Mouse (Mus musculus): Measurements from ENCODE around the gene Mboat2. TPM values are rescaled to one million over a fixed set of nuclear protein-coding genes. Genes with fewer than 3 reads are reported as not detected.

Mboat2 gene
- total and polyA plus RNA-seq, 3 experiments: 3.8 to 12.3 (median 8.4) TPM

DNA sequence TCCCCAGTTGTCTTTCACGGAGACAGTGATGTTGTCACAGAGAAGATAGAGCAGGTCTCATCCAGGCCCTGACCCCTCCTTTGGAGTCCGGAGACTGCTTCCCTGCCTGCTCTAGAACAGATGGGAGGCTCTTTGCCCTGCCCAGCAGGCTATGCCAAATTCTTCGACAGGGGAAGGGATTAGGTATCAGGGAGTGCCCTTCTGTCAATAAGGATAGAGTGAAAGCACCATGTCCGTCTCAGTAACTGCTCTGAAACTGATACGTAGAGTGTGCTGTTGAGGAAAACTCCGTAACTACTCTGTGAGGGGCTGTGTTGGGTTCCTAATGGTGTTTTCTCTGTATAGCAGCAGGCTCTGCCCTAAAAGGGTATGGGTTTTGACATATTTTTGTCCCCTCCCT, 101.4 kb downstream of the Mboat2 start:
- DNase-seq: no peak
- H3K9ac ChIP-seq (ENCODE audit: low read depth, low read length): no peak overlapping the region
- no peaks in the 10 kb centered on the region for H3K36me3 ChIP-seq (ENCODE audit: control insufficient read depth, insufficient read depth, low read length)
- 85% methylated on average over 6 of the region's 6 CpGs for WGBS
- TF ChIP-seq POLR2A (IDR thresholded peaks at IDR 0.05; ENCODE audit: insufficient read depth, low read depth, low read length): no peak
- TF ChIP-seq EP300 (IDR thresholded peaks at IDR 0.05; ENCODE audit: insufficient read depth, low read depth, low read length): no peak
- TF ChIP-seq CTCF (IDR thresholded peaks at IDR 0.05): no peak
- H3K4me1 ChIP-seq (ENCODE audit: control insufficient read depth, insufficient read depth, low read length): peaks cover 1% of the 10 kb centered on the region; the same call in 1 of the 2 replicates
- intact Hi-C loops (cut with DNase I): no loop called here
- H3K27me3 ChIP-seq (ENCODE audit: control insufficient read depth, insufficient read depth, low read length): no peaks in the 10 kb centered on the region
- H3K79me2 ChIP-seq (replicated peaks; ENCODE audit: control insufficient read depth, insufficient read depth, low read length): no peaks in the 10 kb centered on the region
- no peak overlapping the region for H3K27ac ChIP-seq
- no peak overlapping the region for H3K4me3 ChIP-seq

DNA sequence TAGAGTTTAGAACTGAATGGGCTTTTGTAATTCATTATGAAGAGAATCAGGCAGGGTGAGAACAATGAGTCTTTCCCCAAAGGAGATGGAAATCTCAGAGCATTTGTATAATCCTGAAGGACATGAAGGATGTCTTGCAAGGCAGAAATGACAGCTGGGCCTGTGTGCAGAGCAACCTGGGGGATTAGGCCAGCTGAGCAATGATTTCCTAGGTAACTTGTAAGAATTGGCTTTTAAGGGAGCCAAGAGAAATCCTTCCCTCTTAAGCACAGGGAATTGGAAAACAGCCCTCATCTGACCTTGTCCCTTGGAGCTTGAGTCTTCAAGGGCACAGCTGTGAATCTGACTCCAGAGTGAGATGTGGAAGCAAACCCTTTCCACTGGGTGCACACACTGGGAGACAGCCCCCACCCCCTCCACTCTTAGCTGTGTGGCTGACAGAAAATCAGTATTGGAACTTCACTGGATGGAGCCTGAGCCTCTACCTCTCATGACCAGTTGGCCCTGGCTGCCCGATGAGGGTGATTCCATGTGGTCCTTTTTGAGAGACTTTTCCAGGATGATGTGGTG, 102.6 kb downstream of the Mboat2 start:
- no peak for TF ChIP-seq POLR2A (IDR thresholded peaks at IDR 0.05; ENCODE audit: insufficient read depth, low read depth, low read length)
- TF ChIP-seq EP300 (IDR thresholded peaks at IDR 0.05; ENCODE audit: insufficient read depth, low read depth, low read length): no peak
- WGBS: 92% methylated on average over 1 of the region's 1 CpGs

GRCm38 (mm10) chr12:24933996-24934395, 103.3 kb downstream of the Mboat2 start:
- no peaks in the 10 kb centered on the region for H3K36me3 ChIP-seq (ENCODE audit: control insufficient read depth, insufficient read depth, low read length)
- TF ChIP-seq CTCF (IDR thresholded peaks at IDR 0.05): no peak
- no peak for TF ChIP-seq EP300 (IDR thresholded peaks at IDR 0.05; ENCODE audit: insufficient read depth, low read depth, low read length)
- TF ChIP-seq POLR2A (IDR thresholded peaks at IDR 0.05; ENCODE audit: insufficient read depth, low read depth, low read length): no peak
- intact Hi-C loops (cut with DNase I): no loop called here
- H3K27me3 ChIP-seq (ENCODE audit: control insufficient read depth, insufficient read depth, low read length): no peaks in the 10 kb centered on the region
- no peaks in the 10 kb centered on the region for H3K4me1 ChIP-seq (ENCODE audit: control insufficient read depth, insufficient read depth, low read length)
- no peak overlapping the region for H3K27ac ChIP-seq
- no peak overlapping the region for H3K4me3 ChIP-seq
- 82% methylated on average over 3 of the region's 3 CpGs for WGBS
- H3K9ac ChIP-seq (ENCODE audit: low read depth, low read length): no peak overlapping the region
- no peak for DNase-seq
- H3K79me2 ChIP-seq (replicated peaks; ENCODE audit: control insufficient read depth, insufficient read depth, low read length): no peaks in the 10 kb centered on the region

More for the DNA sequence above, 102.6 kb downstream of the Mboat2 start:
- Histone ChIP-seq H3K27ac (no peak overlapping the region), H3K36me3 (ENCODE audit: control insufficient read depth, insufficient read depth, low read length) (no peaks in the 10 kb centered on the region), H3K4me1 (ENCODE audit: control insufficient read depth, insufficient read depth, low read length) (peaks cover 1% of the 10 kb centered on the region; the same call in 1 of the 2 replicates), H3K27me3 (ENCODE audit: control insufficient read depth, insufficient read depth, low read length) (no peaks in the 10 kb centered on the region), H3K9ac (ENCODE audit: low read depth, low read length) (no peak overlapping the region), H3K79me2 (replicated peaks; ENCODE audit: control insufficient read depth, insufficient read depth, low read length) (no peaks in the 10 kb centered on the region), H3K4me3 (no peak overlapping the region)
- no peak for DNase-seq
- intact Hi-C loops (cut with DNase I): no loop called here

DNA sequence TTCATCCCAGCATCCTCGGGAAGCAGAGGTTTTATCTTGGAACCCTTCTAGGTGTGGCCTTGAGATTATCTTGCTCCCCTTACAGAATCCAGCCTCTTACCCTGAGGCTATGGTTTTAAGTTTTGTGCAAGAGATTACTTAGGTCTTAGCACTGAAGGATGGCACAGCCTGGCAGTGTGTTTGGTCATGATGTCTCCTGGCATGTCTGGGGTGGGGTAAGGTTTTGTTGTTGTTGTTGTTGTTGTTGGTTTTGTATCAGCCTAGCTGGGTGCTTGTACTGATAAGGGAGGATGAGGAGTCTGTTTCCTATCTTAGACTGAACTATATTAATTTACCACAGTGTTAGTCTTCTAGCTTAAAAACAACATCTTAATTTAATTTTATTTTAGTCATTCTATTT, 105.6 kb downstream of the Mboat2 start:
- no peak for DNase-seq

DNA sequence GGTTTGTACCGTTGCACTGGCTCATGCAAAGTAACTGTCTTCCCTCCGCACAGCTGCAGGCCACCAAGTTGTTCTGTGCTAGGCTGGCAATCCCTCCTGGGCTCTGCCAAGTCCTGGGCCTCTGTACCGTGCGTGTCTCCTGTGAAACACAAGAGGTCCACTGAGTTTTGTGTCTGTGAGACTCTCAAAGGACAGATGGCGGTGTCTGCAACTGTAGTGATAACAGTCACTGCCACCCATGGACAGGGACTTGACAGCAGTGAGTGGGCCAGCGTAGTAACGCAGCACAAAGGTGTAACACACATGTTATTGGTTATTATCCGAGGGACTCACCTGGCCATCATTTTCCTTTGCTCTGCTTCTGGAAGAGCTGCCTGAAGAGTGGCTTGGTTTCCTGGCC, 108.7 kb downstream of the Mboat2 start:
- H3K36me3 ChIP-seq (ENCODE audit: control insufficient read depth, insufficient read depth, low read length): no peaks in the 10 kb centered on the region
- WGBS: 93% methylated on average over 8 of the region's 8 CpGs
- no peaks in the 10 kb centered on the region for H3K79me2 ChIP-seq (replicated peaks; ENCODE audit: control insufficient read depth, insufficient read depth, low read length)
- DNase-seq: no peak
- H3K27ac ChIP-seq: no peak overlapping the region
- H3K4me1 ChIP-seq (ENCODE audit: control insufficient read depth, insufficient read depth, low read length): no peaks in the 10 kb centered on the region
- intact Hi-C loops (cut with DNase I): no loop called here
- H3K27me3 ChIP-seq (ENCODE audit: control insufficient read depth, insufficient read depth, low read length): no peaks in the 10 kb centered on the region
- TF ChIP-seq EP300 (IDR thresholded peaks at IDR 0.05; ENCODE audit: insufficient read depth, low read depth, low read length): no peak
- TF ChIP-seq CTCF (IDR thresholded peaks at IDR 0.05): no peak
- TF ChIP-seq POLR2A (IDR thresholded peaks at IDR 0.05; ENCODE audit: insufficient read depth, low read depth, low read length): no peak
- H3K4me3 ChIP-seq: no peak overlapping the region
- H3K9ac ChIP-seq (ENCODE audit: low read depth, low read length): no peak overlapping the region

More for the DNA sequence above, 105.6 kb downstream of the Mboat2 start:
- H3K4me1 ChIP-seq (ENCODE audit: control insufficient read depth, insufficient read depth, low read length): no peaks in the 10 kb centered on the region
- H3K4me3 ChIP-seq: no peak overlapping the region
- WGBS: 43% methylated on average over 1 of the region's 1 CpGs
- no peaks in the 10 kb centered on the region for H3K27me3 ChIP-seq (ENCODE audit: control insufficient read depth, insufficient read depth, low read length)
- H3K9ac ChIP-seq (ENCODE audit: low read depth, low read length): no peak overlapping the region
- H3K27ac ChIP-seq: no peak overlapping the region
- TF ChIP-seq EP300 (IDR thresholded peaks at IDR 0.05; ENCODE audit: insufficient read depth, low read depth, low read length): no peak
- no peak for TF ChIP-seq POLR2A (IDR thresholded peaks at IDR 0.05; ENCODE audit: insufficient read depth, low read depth, low read length)
- TF ChIP-seq CTCF (IDR thresholded peaks at IDR 0.05): no peak
- no peaks in the 10 kb centered on the region for H3K36me3 ChIP-seq (ENCODE audit: control insufficient read depth, insufficient read depth, low read length)
- intact Hi-C loops (cut with DNase I): no loop called here
- H3K79me2 ChIP-seq (replicated peaks; ENCODE audit: control insufficient read depth, insufficient read depth, low read length): no peaks in the 10 kb centered on the region

- DNase-seq: no peak
- Histone ChIP-seq H3K27me3 (ENCODE audit: control insufficient read depth, insufficient read depth, low read length) (no peaks in the 10 kb centered on the region), H3K36me3 (ENCODE audit: control insufficient read depth, insufficient read depth, low read length) (no peaks in the 10 kb centered on the region), H3K79me2 (replicated peaks; ENCODE audit: control insufficient read depth, insufficient read depth, low read length) (no peaks in the 10 kb centered on the region), H3K4me1 (ENCODE audit: control insufficient read depth, insufficient read depth, low read length) (no peaks in the 10 kb centered on the region), H3K27ac (no peak overlapping the region), H3K4me3 (no peak overlapping the region), H3K9ac (ENCODE audit: low read depth, low read length) (no peak overlapping the region)
- intact Hi-C loops (cut with DNase I): no loop called here
- 58% methylated on average over 9 of the region's 9 CpGs for WGBS
- TF ChIP-seq POLR2A (IDR thresholded peaks at IDR 0.05; ENCODE audit: insufficient read depth, low read depth, low read length): no peak
- TF ChIP-seq EP300 (IDR thresholded peaks at IDR 0.05; ENCODE audit: insufficient read depth, low read depth, low read length): no peak
- no peak for TF ChIP-seq CTCF (IDR thresholded peaks at IDR 0.05)
Measured at GRCm38 (mm10) chr12:24942619-24943287, 112.1 kb downstream of the Mboat2 start.
